ENCODE assay signal across 8 mouse cellular contexts in genomic region chr17:25876347-25876915, GRCm38 (mm10). TPM values are rescaled to one million over a fixed set of nuclear protein-coding genes. Genes with fewer than 3 reads are reported as not detected.
DNase-seq lines count a peak whose midpoint lies in the region; ATAC-seq lines count a peak whose summit lies in the region.

No protein-coding gene starts in this region.

- DNase-seq in heart, adult 8-10 months (ENCODE audit: low spot score), result no peak
- peak; percentile 72 for DNase-seq in kidney, postnatal 10 days
- no peak for DNase-seq in right cerebral cortex, postnatal 4 days
- no peak for DNase-seq in layer of hippocampus, adult 8-10 months (ENCODE audit: low spot score in 2 of 2)
- DNase-seq in urinary bladder, postnatal 10 days (ENCODE audit: low spot score), result no peak

- H3K27ac ChIP-seq in heart, embryonic 15.5 days, result no peak overlapping the region
- H3K27ac ChIP-seq in forebrain, embryonic 12.5 days, result peak overlapping the region; percentile 91; the same call in 1 of the 2 replicates
- H3K27ac ChIP-seq in neural tube, embryonic 12.5 days, result no peak overlapping the region

- ATAC-seq in heart, embryonic 15.5 days (replicated peaks; ENCODE audit: insufficient number of reproducible peaks, insufficient read depth, low FRiP score, low read depth), result no peak
- no peak for ATAC-seq in forebrain, embryonic 12.5 days (ENCODE audit: low FRiP score)
- no peak for ATAC-seq in neural tube, embryonic 12.5 days (ENCODE audit: low FRiP score, low read depth)

- no peaks in the 10 kb centered on the region for H3K27me3 ChIP-seq in heart, embryonic 15.5 days
- no peaks in the 10 kb centered on the region for H3K27me3 ChIP-seq in forebrain, embryonic 12.5 days
- H3K27me3 ChIP-seq in neural tube, embryonic 12.5 days (replicated peaks), result no peaks in the 10 kb centered on the region

- peak overlapping the region; percentile 81; the same call in 1 of the 2 replicates for H3K9ac ChIP-seq in heart, embryonic 15.5 days
- H3K9ac ChIP-seq in forebrain, embryonic 12.5 days, result peak overlapping the region; percentile 75
- peak overlapping the region; percentile 81 for H3K9ac ChIP-seq in neural tube, embryonic 12.5 days

- H3K4me1 ChIP-seq in heart, embryonic 15.5 days (replicated peaks), result peaks cover 26% of the 10 kb centered on the region
- H3K4me1 ChIP-seq in forebrain, embryonic 12.5 days, result peaks cover 42% of the 10 kb centered on the region
- H3K4me1 ChIP-seq in neural tube, embryonic 12.5 days, result peaks cover 32% of the 10 kb centered on the region

- 76% methylated on average over 10 of the region's 10 CpGs for WGBS in heart, embryonic 15.5 days
- 64% methylated on average over 10 of the region's 10 CpGs for WGBS in forebrain, embryonic 12.5 days
- WGBS in neural tube, embryonic 12.5 days, result 55% methylated on average over 10 of the region's 10 CpGs

- H3K4me2 ChIP-seq in heart, embryonic 15.5 days, result peak overlapping the region; percentile 92
- H3K4me2 ChIP-seq in forebrain, embryonic 12.5 days, result peak overlapping the region; percentile 96
- peak overlapping the region; percentile 96 for H3K4me2 ChIP-seq in neural tube, embryonic 12.5 days (replicated peaks)

- H3K4me3 ChIP-seq in heart, embryonic 15.5 days, result peak overlapping the region; percentile 94
- H3K4me3 ChIP-seq in forebrain, embryonic 12.5 days (replicated peaks), result peak overlapping the region; percentile 61
- H3K4me3 ChIP-seq in neural tube, embryonic 12.5 days, result peak overlapping the region; percentile 78

- H3K9me3 ChIP-seq in heart, embryonic 15.5 days (replicated peaks), result no peaks in the 10 kb centered on the region
- H3K9me3 ChIP-seq in forebrain, embryonic 12.5 days, result no peaks in the 10 kb centered on the region
- no peaks in the 10 kb centered on the region for H3K9me3 ChIP-seq in neural tube, embryonic 12.5 days

- no peaks in the 10 kb centered on the region for H3K36me3 ChIP-seq in heart, embryonic 15.5 days
- peaks cover 22% of the 10 kb centered on the region for H3K36me3 ChIP-seq in forebrain, embryonic 12.5 days (replicated peaks)
- H3K36me3 ChIP-seq in neural tube, embryonic 12.5 days, result peaks cover 23% of the 10 kb centered on the region

RNA-seq across cellular contexts. Expression of gene Mettl26, which starts 1.6 kb away (rescaled TPM):
- polyA plus RNA-seq in heart, embryonic 15.5 days (2015; fragmentation: Nextera tagmentation; extraction: Ambion mirVana), result 29.3 and 35.1 TPM in 2 replicates
- 10 to 100 TPM; 13.6 to 16.8 (median 14.5) TPM for total RNA-seq in heart, adult 8-10 months (2022)
- 51.6 and 55.5 TPM in 2 replicates for polyA plus RNA-seq in forebrain, embryonic 12.5 days (2016; fragmentation: Nextera tagmentation; extraction: Ambion mirVana)
- 52.0 and 56.9 TPM in 2 replicates for polyA plus RNA-seq in neural tube, embryonic 12.5 days (2016; fragmentation: Nextera tagmentation; extraction: Ambion mirVana)
- total RNA-seq in layer of hippocampus, adult 8-10 months (2022), result 10 to 100 TPM; 37.5 to 42.2 (median 39.1) TPM

RNA-seq across cellular contexts. Expression of gene Wfikkn1, which starts 4.2 kb away (rescaled TPM):
- 0.24 and 0.28 TPM in 2 replicates for polyA plus RNA-seq in heart, embryonic 15.5 days (2015; fragmentation: Nextera tagmentation; extraction: Ambion mirVana)
- total RNA-seq in heart, adult 8-10 months (2022), result under 1 TPM; 0.44 to 0.57 (median 0.51) TPM
- 0.66 and 0.79 TPM in 2 replicates for polyA plus RNA-seq in forebrain, embryonic 12.5 days (2016; fragmentation: Nextera tagmentation; extraction: Ambion mirVana)
- 0.63 and 0.86 TPM in 2 replicates for polyA plus RNA-seq in neural tube, embryonic 12.5 days (2016; fragmentation: Nextera tagmentation; extraction: Ambion mirVana)
- 1 to 10 TPM; 1.6 to 2.4 (median 1.9) TPM for total RNA-seq in layer of hippocampus, adult 8-10 months (2022)

RNA-seq across cellular contexts. Expression of gene Mcrip2, which starts 7.9 kb away (rescaled TPM):
- 176 and 203 TPM in 2 replicates for polyA plus RNA-seq in heart, embryonic 15.5 days (2015; fragmentation: Nextera tagmentation; extraction: Ambion mirVana)
- 100 to 1,000 TPM; 211 to 282 (median 267) TPM for total RNA-seq in heart, adult 8-10 months (2022)
- polyA plus RNA-seq in forebrain, embryonic 12.5 days (2016; fragmentation: Nextera tagmentation; extraction: Ambion mirVana), result 7.7 and 9.8 TPM in 2 replicates
- polyA plus RNA-seq in neural tube, embryonic 12.5 days (2016; fragmentation: Nextera tagmentation; extraction: Ambion mirVana), result 6.8 and 7.2 TPM in 2 replicates
- 10 to 100 TPM; 16.9 to 26.9 (median 21.5) TPM for total RNA-seq in layer of hippocampus, adult 8-10 months (2022)

RNA-seq across cellular contexts. Expression of gene Wdr90, which starts 15.1 kb away (rescaled TPM):
- 12.1 and 18.5 TPM in 2 replicates for polyA plus RNA-seq in heart, embryonic 15.5 days (2015; fragmentation: Nextera tagmentation; extraction: Ambion mirVana)
- 1 to 10 TPM; 1.4 to 2.1 (median 1.6) TPM for total RNA-seq in heart, adult 8-10 months (2022)
- polyA plus RNA-seq in forebrain, embryonic 12.5 days (2016; fragmentation: Nextera tagmentation; extraction: Ambion mirVana), result 38.2 and 41.1 TPM in 2 replicates
- 23.6 and 24.9 TPM in 2 replicates for polyA plus RNA-seq in neural tube, embryonic 12.5 days (2016; fragmentation: Nextera tagmentation; extraction: Ambion mirVana)
- 10 to 100 TPM; 19.0 to 28.8 (median 23.6) TPM for total RNA-seq in layer of hippocampus, adult 8-10 months (2022)

RNA-seq across cellular contexts. Expression of gene Rhot2, which starts 31.8 kb away (rescaled TPM):
- 24.2 and 26.1 TPM in 2 replicates for polyA plus RNA-seq in heart, embryonic 15.5 days (2015; fragmentation: Nextera tagmentation; extraction: Ambion mirVana)
- 100 to 1,000 TPM; 128 to 153 (median 135) TPM for total RNA-seq in heart, adult 8-10 months (2022)
- polyA plus RNA-seq in forebrain, embryonic 12.5 days (2016; fragmentation: Nextera tagmentation; extraction: Ambion mirVana), result 20.9 and 23.4 TPM in 2 replicates
- 18.4 and 20.1 TPM in 2 replicates for polyA plus RNA-seq in neural tube, embryonic 12.5 days (2016; fragmentation: Nextera tagmentation; extraction: Ambion mirVana)
- total RNA-seq in layer of hippocampus, adult 8-10 months (2022), result 100 to 1,000 TPM in 1 of 4 experiments, 10 to 100 TPM in 3; 81.2 to 107 (median 93.1) TPM

Comparison
In these comparisons a context has a peak if more than half of its experiments do, and no peak if none do; other contexts are left out.
1. RNA of gene Mcrip2, which starts 7.9 kb away (polyA plus RNA-seq): 176 to 203 TPM in heart, embryonic 15.5 days; 7.7 to 9.8 TPM in forebrain, embryonic 12.5 days and 6.8 to 7.2 TPM in neural tube, embryonic 12.5 days; every median in the first group is over 10 times any median in the second.
2. Peak in every context shown above with its lines, with median percentiles within 50 percentile points of each other: H3K4me2 ChIP-seq, H3K4me3 ChIP-seq and H3K9ac ChIP-seq.